Mouse (Mus musculus) E14TG2a.4 (cell line): ENCODE measurements around the gene Il6ra.

ENCODE experiments used
- CTCF ChIP-seq: conservative IDR thresholded peaks from 2 replicates; pipeline ENCODE4 v1.5.1; 2014; ENCODE audit warnings: low read length
- NANOG ChIP-seq: IDR thresholded peaks from 2 replicates; pipeline ENCODE4 v1.6.1; 2014; ENCODE audit warnings: borderline replicate concordance, low read length, mixed read lengths

DNA sequence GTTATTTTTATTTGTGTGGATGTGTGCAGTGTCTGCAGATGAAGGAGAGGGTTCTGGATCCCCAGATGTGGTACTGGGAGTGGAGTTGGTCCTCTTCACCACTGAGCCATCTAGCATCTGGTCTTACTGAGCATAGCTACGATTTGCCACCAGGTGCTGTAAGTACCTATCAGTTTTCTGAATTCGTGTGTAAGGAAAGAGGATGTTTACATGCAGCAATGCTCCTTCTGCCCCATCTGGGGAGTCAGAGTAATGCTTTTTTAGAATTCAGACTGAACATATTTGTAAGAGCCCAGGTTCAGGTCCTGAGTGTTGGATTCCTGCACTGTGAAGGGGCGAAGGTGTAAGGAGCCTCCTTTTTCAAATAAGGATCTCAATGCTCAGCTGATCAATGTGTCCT, 53.1 kb downstream of the Il6ra start:
- no peak for TF ChIP-seq CTCF
- TF ChIP-seq NANOG, result no peak
